In the genomic region with DNA sequence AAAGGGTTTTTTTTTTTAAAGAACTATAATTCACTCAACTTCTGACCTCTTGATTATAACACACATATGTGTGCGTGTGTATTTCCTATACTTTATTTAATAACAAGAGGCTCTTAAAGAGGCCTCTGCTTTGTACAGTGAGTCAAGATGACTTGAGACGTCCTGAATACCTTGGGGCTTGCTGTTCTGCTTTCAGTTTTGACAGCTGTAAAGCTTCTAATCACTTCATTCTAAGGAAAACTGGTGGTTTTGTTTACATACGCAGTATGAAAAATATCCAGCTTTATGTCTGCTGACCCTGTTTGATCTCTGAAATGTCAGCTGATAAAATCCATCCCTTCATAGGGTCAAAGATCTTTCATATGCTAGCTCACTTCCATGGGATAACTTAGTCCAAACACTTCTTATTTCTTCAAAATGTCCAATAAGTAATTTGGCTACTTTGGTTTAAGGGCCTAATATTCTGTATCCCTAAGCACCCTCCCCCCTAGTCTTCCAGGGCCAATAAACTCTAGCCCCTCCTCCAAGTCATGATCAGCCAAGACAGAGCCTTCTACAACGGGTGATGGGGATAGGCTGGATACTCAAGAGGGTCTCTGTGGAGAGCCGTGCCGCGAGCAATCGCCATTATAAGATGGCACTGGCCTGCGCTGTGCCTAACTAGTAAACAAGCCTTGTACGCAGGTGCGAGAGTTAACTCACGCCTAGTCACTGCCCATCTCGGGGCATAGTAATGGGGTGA, we compare ENCODE assay signal across 18 mouse cellular contexts. TPM values are rescaled to one million over a fixed set of nuclear protein-coding genes. Genes with fewer than 3 reads are reported as not detected.
DNase-seq lines count a peak whose midpoint lies in the region; ATAC-seq and TF ChIP-seq lines count a peak whose summit lies in the region.
"Had no signal": no experiment of that assay in that cellular context is flagged by ENCODE, and none has a peak within 500 bp of the region (broad histone marks: within the 10 kb centered on the region; RNA-seq: fewer than 3 reads in every experiment).

No protein-coding gene starts in this region.

- H3K4me1 ChIP-seq in kidney, embryonic 15.5 days: peaks cover 19% of the 10 kb centered on the region
- peaks cover 11% of the 10 kb centered on the region for H3K4me1 ChIP-seq in lung, embryonic 15.5 days
- H3K4me1 ChIP-seq in lung, adult 2 months (ENCODE audit: control insufficient read depth, insufficient read depth, low read length): 0 out of 2 replicates have a peak, but pooled peaks cover 2% of the 10 kb centered on the region
- H3K4me1 ChIP-seq in stomach, embryonic 16.5 days (ENCODE audit: control insufficient read depth, insufficient read depth, low read length): 0 out of 2 replicates have a peak, but pooled peaks cover 3% of the 10 kb centered on the region
- no peaks in the 10 kb centered on the region for H3K4me1 ChIP-seq in stomach, postnatal 0 days (replicated peaks; ENCODE audit: control insufficient read depth, insufficient read depth)
- H3K4me1 ChIP-seq: forebrain, embryonic 13.5 days had no signal

- no peaks in the 10 kb centered on the region for H3K36me3 ChIP-seq in kidney, embryonic 15.5 days
- H3K36me3 ChIP-seq in lung, embryonic 15.5 days: no peaks in the 10 kb centered on the region
- H3K36me3 ChIP-seq in stomach, embryonic 16.5 days (ENCODE audit: control insufficient read depth, insufficient read depth, low read length): no peaks in the 10 kb centered on the region
- no peaks in the 10 kb centered on the region for H3K36me3 ChIP-seq in stomach, postnatal 0 days (ENCODE audit: control insufficient read depth, insufficient read depth, low read length)
- H3K36me3 ChIP-seq: embryonic facial prominence, embryonic 10.5 days; heart, embryonic 12.5 days had no signal

- TF ChIP-seq POLR2A in lung, adult 2 months (IDR thresholded peaks at IDR 0.05; ENCODE audit: borderline replicate concordance, extremely low read depth, low read depth, low read length): no peak

- peak; percentile 70; the same call in 1 of the 2 replicates for ATAC-seq in kidney, embryonic 15.5 days (replicated peaks; ENCODE audit: low FRiP score)
- peak; percentile 74 for ATAC-seq in lung, embryonic 15.5 days (ENCODE audit: borderline replicate concordance, extremely low read depth, low FRiP score, low TSS enrichment)
- ATAC-seq in stomach, embryonic 16.5 days (ENCODE audit: insufficient read depth, low FRiP score): peak; percentile 19; the same call in 1 of the 2 replicates
- no peak for ATAC-seq in stomach, postnatal 0 days (ENCODE audit: low FRiP score, low TSS enrichment)
- ATAC-seq: forebrain, embryonic 13.5 days; forebrain, postnatal 0 days; hindbrain, embryonic 16.5 days had no signal

- no peak overlapping the region for H3K4me3 ChIP-seq in kidney, embryonic 15.5 days (replicated peaks)
- no peak overlapping the region for H3K4me3 ChIP-seq in lung, embryonic 15.5 days
- H3K4me3 ChIP-seq in lung, adult 2 months (replicated peaks; ENCODE audit: extremely low read depth, low read depth, low read length): no peak overlapping the region
- no peak overlapping the region for H3K4me3 ChIP-seq in stomach, embryonic 16.5 days (replicated peaks; ENCODE audit: low read length)
- no peak overlapping the region for H3K4me3 ChIP-seq in stomach, postnatal 0 days (ENCODE audit: low read depth, low read length)
- H3K4me3 ChIP-seq: embryonic facial prominence, embryonic 10.5 days; forebrain, embryonic 13.5 days; heart, embryonic 12.5 days had no signal

- no peaks in the 10 kb centered on the region for H3K9me3 ChIP-seq in kidney, embryonic 15.5 days (replicated peaks)
- H3K9me3 ChIP-seq in lung, embryonic 15.5 days: no peaks in the 10 kb centered on the region
- no peaks in the 10 kb centered on the region for H3K9me3 ChIP-seq in stomach, embryonic 16.5 days (replicated peaks; ENCODE audit: control insufficient read depth, low read length)
- H3K9me3 ChIP-seq in stomach, postnatal 0 days (ENCODE audit: control insufficient read depth, low read length): no peaks in the 10 kb centered on the region
- H3K9me3 ChIP-seq: embryonic facial prominence, embryonic 10.5 days; forebrain, embryonic 13.5 days; heart, embryonic 12.5 days had no signal

- no peak for TF ChIP-seq CTCF in lung, adult 2 months (IDR thresholded peaks at IDR 0.05; ENCODE audit: insufficient read depth, low read length)
- no peak for TF ChIP-seq CTCF in stomach, postnatal 0 days (IDR thresholded peaks at IDR 0.05; ENCODE audit: low read depth)

- WGBS in kidney, embryonic 15.5 days: 82% methylated on average over 13 of the region's 13 CpGs
- WGBS in lung, embryonic 15.5 days: 62% methylated on average over 13 of the region's 13 CpGs
- WGBS in lung, adult 2 months: 80% methylated on average over 13 of the region's 13 CpGs
- 74% methylated on average over 13 of the region's 13 CpGs for WGBS in stomach, embryonic 16.5 days
- WGBS in stomach, postnatal 0 days: 74% methylated on average over 13 of the region's 13 CpGs

- no peaks in the 10 kb centered on the region for H3K27me3 ChIP-seq in kidney, embryonic 15.5 days
- no peaks in the 10 kb centered on the region for H3K27me3 ChIP-seq in lung, embryonic 15.5 days
- no peaks in the 10 kb centered on the region for H3K27me3 ChIP-seq in stomach, embryonic 16.5 days (ENCODE audit: control insufficient read depth, insufficient read depth, low read length)
- H3K27me3 ChIP-seq in stomach, postnatal 0 days (ENCODE audit: control insufficient read depth, insufficient read depth, low read length): no peaks in the 10 kb centered on the region
- H3K27me3 ChIP-seq: forebrain, embryonic 13.5 days; heart, embryonic 12.5 days had no signal

- H3K4me2 ChIP-seq in kidney, embryonic 15.5 days: no peak overlapping the region
- no peak overlapping the region for H3K4me2 ChIP-seq in lung, embryonic 15.5 days
- H3K4me2 ChIP-seq in stomach, embryonic 16.5 days (ENCODE audit: low read depth, low read length): no peak overlapping the region
- no peak overlapping the region for H3K4me2 ChIP-seq in stomach, postnatal 0 days (replicated peaks; ENCODE audit: low read depth)
- H3K4me2 ChIP-seq: forebrain, embryonic 13.5 days; heart, embryonic 12.5 days had no signal

- no peak for DNase-seq in kidney, adult 18-20 months
- DNase-seq in lung, adult 2 months: no peak
- no peak for DNase-seq in stomach, postnatal 0 days (ENCODE audit: low spot score)
- no peak for DNase-seq in gastrocnemius, adult 18-20 months (ENCODE audit: low spot score)
- DNase-seq: adrenal gland, adult 8-10 months; adrenal gland, postnatal 36 days; cerebellum, adult 2 months; cerebellum, postnatal 10 days; forebrain, postnatal 0 days; gastrocnemius, postnatal 36 days; heart, adult 18-20 months had no signal

- H3K27ac ChIP-seq in kidney, embryonic 15.5 days: no peak overlapping the region
- H3K27ac ChIP-seq in lung, embryonic 15.5 days: peak overlapping the region; percentile 19; the same call in 1 of the 2 replicates
- no peak overlapping the region for H3K27ac ChIP-seq in stomach, embryonic 16.5 days (ENCODE audit: low read length)
- no peak overlapping the region for H3K27ac ChIP-seq in stomach, postnatal 0 days (replicated peaks)
- H3K27ac ChIP-seq: embryonic facial prominence, embryonic 10.5 days; forebrain, embryonic 13.5 days had no signal

- H3K9ac ChIP-seq in kidney, embryonic 15.5 days: no peak overlapping the region
- no peak overlapping the region for H3K9ac ChIP-seq in lung, embryonic 15.5 days
- H3K9ac ChIP-seq in stomach, embryonic 16.5 days (ENCODE audit: low read length): no peak overlapping the region
- H3K9ac ChIP-seq in stomach, postnatal 0 days (ENCODE audit: low read length): no peak overlapping the region
- H3K9ac ChIP-seq: forebrain, embryonic 13.5 days; forebrain, postnatal 0 days; heart, embryonic 12.5 days had no signal

- no peak for TF ChIP-seq EP300 in stomach, postnatal 0 days (optimal IDR thresholded peaks at IDR 0.05)

RNA-seq across cellular contexts. Expression of a gene that starts 34.8 kb away (rescaled TPM):
- polyA plus RNA-seq in kidney, embryonic 15.5 days (2015; fragmentation: Nextera tagmentation; extraction: Ambion mirVana): 44.3 and 45.4 TPM in 2 replicates
- 51.3 and 55.3 TPM in 2 replicates for polyA plus RNA-seq in lung, embryonic 15.5 days (2015; fragmentation: Nextera tagmentation; extraction: Ambion mirVana)
- 24.4 and 36.2 TPM in 2 replicates for polyA plus RNA-seq in lung, adult 2 months (2012; rRNA removed)
- polyA plus RNA-seq in stomach, embryonic 16.5 days (2015; fragmentation: Nextera tagmentation; extraction: Ambion mirVana): 21.1 and 24.3 TPM in 2 replicates
- 23.8 and 25.3 TPM in 2 replicates for polyA plus RNA-seq in stomach, postnatal 0 days (2015; fragmentation: Nextera tagmentation; extraction: Ambion mirVana)
- 10 to 100 TPM in 1 of 2 experiments, 1 to 10 TPM in 1; 8.5 to 13.4 TPM for total RNA-seq in gastrocnemius, adult 18-20 months (2021)
